Mouse (Mus musculus) adrenal gland, adult (tissue): ENCODE measurements around the gene Rdx.

ENCODE experiments used
- DNase-seq, 2 experiments: peaks; one replicate each; pipeline ENCODE4 v3.0.0; 2022 to 2023; ENCODE audit warnings: low spot score in 1 of 2; ENCODE audit not compliant: inconsistent age in 2 of 2

Gene Rdx

DNA sequence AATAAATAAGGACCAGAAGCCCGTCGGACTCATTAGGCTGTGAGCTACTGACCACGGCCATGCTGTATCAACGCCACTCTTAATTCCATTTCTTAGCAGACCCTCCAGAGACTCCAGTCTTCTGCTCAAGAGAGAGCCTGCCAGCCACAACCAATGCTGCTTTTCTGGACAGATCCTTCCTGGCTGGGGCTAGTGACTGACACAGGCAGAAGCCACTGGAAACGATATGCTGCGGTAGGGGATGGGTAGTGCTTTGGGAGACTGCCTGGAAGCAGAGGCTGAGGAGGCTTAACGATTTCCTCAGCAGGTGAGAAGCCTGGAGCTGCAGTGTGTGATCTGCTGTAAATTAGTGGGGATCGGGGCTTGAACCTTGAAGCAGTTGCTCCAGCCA is 57.2 kb downstream of the Rdx start:
- peak in 1 of 2 experiments; percentile 54 for DNase-seq

DNA sequence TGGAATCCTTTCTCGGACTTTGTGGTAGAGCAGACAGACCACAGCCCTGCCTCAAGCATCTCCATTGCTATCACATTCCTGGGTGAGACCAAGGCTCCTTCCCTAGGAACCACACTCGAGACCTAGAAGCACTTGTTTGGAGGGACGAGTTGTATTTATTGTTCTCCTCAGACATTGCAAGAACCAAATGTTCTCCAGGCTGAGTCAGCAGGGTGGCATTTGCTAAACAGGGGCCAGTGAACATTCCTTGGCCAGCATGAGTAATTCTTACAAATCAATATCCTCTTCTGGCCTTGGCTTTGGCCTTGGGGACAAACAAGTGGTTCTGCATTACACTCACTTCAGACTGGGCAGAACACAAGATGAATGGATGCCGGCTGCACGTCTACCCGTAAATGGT is 58.5 kb downstream of the Rdx start:
- DNase-seq, result peak; percentile 85 to 91

DNA sequence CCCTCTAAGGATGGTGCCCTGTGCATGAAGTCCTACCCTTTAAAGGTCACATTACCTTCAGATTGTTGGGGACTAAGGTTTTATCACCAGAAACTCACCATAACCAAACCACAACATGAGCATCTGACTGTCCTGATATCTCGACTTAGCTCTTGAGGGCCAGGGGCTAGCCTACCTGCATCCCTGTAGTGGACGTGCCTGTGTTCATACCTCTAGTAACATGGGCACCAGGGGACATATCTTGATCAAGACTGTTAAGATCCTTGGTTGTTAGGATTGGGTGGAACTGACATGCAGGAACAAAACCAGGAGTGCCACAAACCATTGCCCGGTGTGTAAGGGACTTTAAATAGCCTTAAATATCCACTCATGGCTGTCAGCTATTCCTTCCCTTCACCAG is 60.2 kb downstream of the Rdx start:
- DNase-seq, result no peak

DNA sequence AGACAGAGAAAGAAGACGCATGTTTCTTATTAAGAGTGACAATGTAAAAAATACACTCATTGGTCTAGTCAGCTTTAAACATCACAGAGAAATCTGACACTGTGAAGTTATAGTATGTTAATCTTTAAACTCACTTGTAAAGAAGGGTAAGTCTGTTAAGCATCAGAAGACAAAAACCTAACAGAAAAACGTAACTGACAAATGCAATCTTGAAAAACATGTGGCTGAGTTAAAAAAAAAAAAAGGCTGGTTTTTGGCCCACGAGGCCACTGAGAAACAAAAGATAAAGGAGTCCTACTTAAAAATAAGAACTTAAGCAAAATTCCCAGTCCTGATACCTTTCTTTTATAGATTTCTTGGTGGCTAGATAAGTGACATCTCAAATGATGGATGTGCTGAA is 63.8 kb downstream of the Rdx start:
- DNase-seq, result no peak

DNA sequence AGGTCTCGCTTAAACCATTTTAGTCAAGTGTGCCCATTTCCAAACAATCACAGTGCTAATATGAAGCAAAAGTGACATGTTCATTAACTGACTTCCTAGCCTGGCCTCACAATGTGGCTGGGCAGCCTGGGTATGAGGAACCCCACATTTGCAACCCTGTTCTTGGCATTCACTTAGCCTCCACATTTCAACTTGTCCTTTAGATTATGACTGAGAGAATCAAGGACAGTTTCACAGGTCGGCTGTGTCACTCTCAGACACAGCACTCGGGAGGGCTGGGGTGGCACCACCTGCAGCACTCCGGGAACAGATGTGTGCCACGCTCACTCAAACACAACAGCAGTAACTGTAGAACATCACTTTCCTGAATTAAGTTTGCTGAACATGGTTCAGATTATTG is 66.1 kb downstream of the Rdx start:
- DNase-seq, result peak in 1 of 2 experiments; percentile 53

DNA sequence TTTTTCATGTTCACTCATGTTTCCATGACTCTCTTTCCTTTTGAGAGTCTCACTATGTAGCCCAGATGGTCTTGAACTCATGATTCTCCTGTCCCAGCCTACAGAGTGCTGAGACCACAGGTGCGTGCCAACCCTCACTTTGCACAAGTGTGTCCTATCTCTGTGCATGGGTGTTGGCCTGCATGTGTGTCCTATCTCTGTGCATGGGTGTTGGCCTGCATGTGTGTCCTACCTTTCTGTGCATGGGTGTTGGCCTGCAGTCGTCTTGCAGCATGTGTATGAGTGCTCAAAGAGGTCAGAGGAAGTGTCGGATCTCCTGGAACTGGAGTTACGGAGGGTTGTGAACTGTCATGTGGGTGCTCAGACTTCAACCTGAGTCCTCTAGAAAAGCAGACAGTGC is 72.2 kb downstream of the Rdx start:
- DNase-seq, result no peak

DNA sequence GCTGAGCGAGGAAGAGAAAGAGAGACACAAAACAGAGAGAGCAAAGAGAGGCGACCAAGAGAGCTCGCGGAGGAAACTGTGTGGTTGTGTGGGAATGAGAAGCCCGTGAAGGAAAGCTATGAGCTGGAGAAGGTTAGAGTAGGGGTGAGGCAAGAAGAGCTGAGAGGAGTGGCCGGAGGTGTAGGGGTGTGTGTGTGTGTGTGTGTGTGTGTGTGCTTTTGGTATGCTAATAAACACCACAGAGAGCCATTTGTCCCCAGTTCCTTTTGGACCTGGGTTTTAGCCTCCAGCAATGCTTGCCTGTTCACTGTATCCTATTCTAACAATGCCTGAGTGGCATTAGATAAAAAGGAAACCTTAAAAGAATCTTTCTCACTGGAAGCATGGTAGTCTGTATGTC is 78.3 kb downstream of the Rdx start:
- DNase-seq, result no peak

DNA sequence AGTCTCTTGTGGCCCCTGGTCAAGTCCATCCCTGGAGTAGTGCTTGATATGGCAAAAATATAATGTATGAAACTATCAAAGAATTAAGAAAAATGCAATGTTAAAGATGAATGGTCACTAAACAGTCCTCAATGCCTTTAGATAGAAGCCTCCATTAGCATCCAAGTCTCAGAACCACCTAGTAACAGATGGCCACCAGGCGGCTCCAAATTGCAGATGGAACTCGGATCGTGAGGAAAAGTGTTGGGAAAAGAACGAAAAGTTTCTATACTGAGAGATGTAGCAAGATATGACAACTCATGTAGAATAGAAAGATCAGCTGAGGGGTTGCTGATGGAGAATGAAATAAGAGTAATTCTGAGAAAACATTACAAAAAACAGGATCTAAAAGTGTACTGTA is 83.4 kb downstream of the Rdx start:
- DNase-seq, result peak in 1 of 2 experiments; percentile 58

DNA sequence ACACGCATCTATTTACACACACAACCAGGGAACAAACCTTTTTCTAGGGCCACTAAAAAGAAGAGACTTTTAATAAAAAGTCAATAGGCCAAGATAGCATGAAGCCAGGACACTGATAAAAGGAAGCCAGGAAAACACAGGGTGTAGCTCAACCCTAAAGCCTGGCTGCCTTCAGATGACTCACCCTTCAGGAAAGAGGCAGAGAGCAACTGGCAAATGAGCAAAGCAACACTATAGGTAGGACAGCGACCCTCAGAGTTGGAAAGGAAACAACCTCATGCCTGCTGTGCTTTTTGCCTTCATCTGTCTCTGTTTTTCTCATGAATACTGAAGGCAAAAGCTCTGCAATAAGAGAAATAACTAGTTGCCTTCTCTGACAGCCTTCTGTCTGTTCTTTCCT is 85.8 kb downstream of the Rdx start:
- DNase-seq, result no peak
